ENCODE assay signal across 15 mouse cellular contexts in the genomic region with DNA sequence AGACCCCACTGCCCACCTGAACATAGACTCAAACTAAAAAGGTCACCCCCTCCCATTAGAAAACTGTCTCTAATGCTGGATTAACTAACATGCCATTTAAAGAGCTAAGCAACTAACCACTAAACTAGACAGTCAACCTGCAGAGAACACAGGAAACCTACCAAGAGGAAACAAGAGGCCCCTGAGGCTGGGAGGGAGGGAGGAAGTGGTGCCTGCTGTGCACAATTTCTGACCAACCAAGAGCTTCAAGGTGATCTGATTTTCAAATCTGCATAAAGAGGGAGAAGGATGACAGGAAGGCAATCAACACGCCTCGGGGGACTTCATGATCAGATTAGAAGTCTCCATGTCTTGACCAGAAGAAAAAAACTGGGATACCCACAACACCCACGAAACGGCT.
A peak's percentile ranks its signal among the peaks of the same experiment; 100 is the strongest.
DNase-seq lines count a peak whose midpoint lies in the region; ATAC-seq and TF ChIP-seq lines count a peak whose summit lies in the region.
"Had no signal": no experiment of that assay in that cellular context is flagged by ENCODE, and none has a peak within 500 bp of the region (broad histone marks: within the 10 kb centered on the region; RNA-seq: fewer than 3 reads in every experiment).

No protein-coding gene starts in this region.

- no peak for DNase-seq in liver, embryonic 13.5 days
- DNase-seq in liver (no peak), CH12.LX (ENCODE audit: extremely low read depth) (peak; percentile 59)
- DNase-seq in naive thymus-derived CD4-positive, alpha-beta T cell, adult 2 months (ENCODE audit: low read depth) = peak; percentile 71
- DNase-seq in thymus, postnatal 0 days (ENCODE audit: low spot score) = peak; percentile 79
- DNase-seq in hindbrain, embryonic 14.5 days (ENCODE audit: low spot score) = no peak
- no peak for DNase-seq in hindbrain, embryonic 11.5 days (ENCODE audit: low spot score)
- DNase-seq in left cerebral cortex, adult 18-20 months (ENCODE audit: low spot score in 2 of 2) = no peak
- DNase-seq: adrenal gland, adult 2 months; cerebellum, postnatal 10 days; right cerebral cortex, postnatal 4 days had no signal

- H3K9me3 ChIP-seq in liver, embryonic 13.5 days (replicated peaks) = no peaks in the 10 kb centered on the region
- peaks cover 3% of the 10 kb centered on the region for H3K9me3 ChIP-seq in CH12.LX (replicated peaks; ENCODE audit: low read length)
- H3K9me3 ChIP-seq in hindbrain, embryonic 14.5 days (ENCODE audit: control insufficient read depth, low read length) = no peaks in the 10 kb centered on the region
- H3K9me3 ChIP-seq in hindbrain, embryonic 11.5 days (ENCODE audit: control insufficient read depth, low read length) = no peaks in the 10 kb centered on the region
- H3K9me3 ChIP-seq: forebrain, embryonic 13.5 days had no signal

- no peak for TF ChIP-seq RAD21 in CH12.LX (IDR thresholded peaks at IDR 0.05; ENCODE audit: low read depth, low read length)

- H3K4me1 ChIP-seq in liver, embryonic 13.5 days (replicated peaks) = peaks cover 9% of the 10 kb centered on the region
- H3K4me1 ChIP-seq in CH12.LX (ENCODE audit: control insufficient read depth in 1 of 2, insufficient read depth in 2 of 2) = peaks cover 10 to 50% of the 10 kb centered on the region in 2 experiments
- H3K4me1 ChIP-seq in hindbrain, embryonic 14.5 days (replicated peaks; ENCODE audit: control insufficient read depth, insufficient read depth, low read length) = no peaks in the 10 kb centered on the region; the same call in none of the 2 replicates
- no peaks in the 10 kb centered on the region for H3K4me1 ChIP-seq in hindbrain, embryonic 11.5 days (replicated peaks; ENCODE audit: control insufficient read depth, insufficient read depth, low read length)
- H3K4me1 ChIP-seq: forebrain, embryonic 13.5 days had no signal

- TF ChIP-seq CTCF in CH12.LX (conservative IDR thresholded peaks at IDR 0.05 in 1 of 2, IDR thresholded peaks at IDR 0.05 in 1 of 2; ENCODE audit: low read depth in 2 of 2, low read length in 2 of 2) = no peak

- no peaks in the 10 kb centered on the region for H3K79me2 ChIP-seq in CH12.LX (replicated peaks; ENCODE audit: control insufficient read depth, extremely low read depth, insufficient read depth, poor library complexity, severe bottlenecking)

- dilution Hi-C loops in CH12.LX (cut with MboI; ENCODE audit: extremely low pct_ligation_motif_present, extremely low pct_unique_long_range_greater_than_20kb, low sequenced_read_pairs) = no loop called here

- no peaks in the 10 kb centered on the region for H3K36me3 ChIP-seq in liver, embryonic 13.5 days
- H3K36me3 ChIP-seq in CH12.LX (replicated peaks in 1 of 2; ENCODE audit: control insufficient read depth in 1 of 2, insufficient read depth in 1 of 2, low read length in 1 of 2) = no peaks in the 10 kb centered on the region
- H3K36me3 ChIP-seq in hindbrain, embryonic 14.5 days (replicated peaks; ENCODE audit: control insufficient read depth, insufficient read depth) = no peaks in the 10 kb centered on the region
- no peaks in the 10 kb centered on the region for H3K36me3 ChIP-seq in hindbrain, embryonic 11.5 days (ENCODE audit: control insufficient read depth, insufficient read depth, low read length)

- H3K9ac ChIP-seq in liver, embryonic 13.5 days = no peak overlapping the region
- no peak overlapping the region for H3K9ac ChIP-seq in CH12.LX (ENCODE audit: insufficient read depth, low read depth)
- H3K9ac ChIP-seq in hindbrain, embryonic 14.5 days = no peak overlapping the region
- no peak overlapping the region for H3K9ac ChIP-seq in hindbrain, embryonic 11.5 days (ENCODE audit: low read depth, low read length)
- H3K9ac ChIP-seq: forebrain, embryonic 13.5 days had no signal

- no peak for TF ChIP-seq EP300 in CH12.LX (IDR thresholded peaks at IDR 0.05; ENCODE audit: low read length)

- H3K27ac ChIP-seq in liver, embryonic 13.5 days = peak overlapping the region; percentile 23; the same call in 1 of the 2 replicates
- H3K27ac ChIP-seq in CH12.LX (ENCODE audit: insufficient read depth, low read depth) = no peak overlapping the region
- H3K27ac ChIP-seq in hindbrain, embryonic 14.5 days = no peak overlapping the region
- no peak overlapping the region for H3K27ac ChIP-seq in hindbrain, embryonic 11.5 days (ENCODE audit: low read depth, low read length)
- H3K27ac ChIP-seq: forebrain, embryonic 13.5 days; hindbrain, postnatal 0 days; kidney, postnatal 0 days had no signal

- TF ChIP-seq POLR2A in CH12.LX (IDR thresholded peaks at IDR 0.05; ENCODE audit: low read depth, low read length) = no peak

- ATAC-seq in liver, embryonic 13.5 days (ENCODE audit: low read depth) = no peak
- ATAC-seq in hindbrain, embryonic 14.5 days (ENCODE audit: low FRiP score) = no peak
- ATAC-seq in hindbrain, embryonic 11.5 days (ENCODE audit: low FRiP score) = no peak
- ATAC-seq: forebrain, embryonic 13.5 days; hindbrain, postnatal 0 days; Patski had no signal

- H3K4me3 ChIP-seq in liver, embryonic 13.5 days (replicated peaks) = no peak overlapping the region
- no peak overlapping the region for H3K4me3 ChIP-seq in CH12.LX (replicated peaks in 1 of 3; ENCODE audit: low read depth in 2 of 3, low read length in 2 of 3, poor library complexity in 1 of 3)
- no peak overlapping the region for H3K4me3 ChIP-seq in hindbrain, embryonic 14.5 days (replicated peaks; ENCODE audit: low read length)
- H3K4me3 ChIP-seq in hindbrain, embryonic 11.5 days (ENCODE audit: low read depth, low read length) = no peak overlapping the region
- H3K4me3 ChIP-seq: forebrain, embryonic 13.5 days had no signal

- H3K4me2 ChIP-seq in liver, embryonic 13.5 days = no peak overlapping the region
- no peak overlapping the region for H3K4me2 ChIP-seq in CH12.LX (ENCODE audit: insufficient read depth, low read depth, poor library complexity, severe bottlenecking)
- H3K4me2 ChIP-seq in hindbrain, embryonic 14.5 days (replicated peaks) = no peak overlapping the region
- H3K4me2 ChIP-seq in hindbrain, embryonic 11.5 days (replicated peaks; ENCODE audit: low read depth, low read length) = no peak overlapping the region
- H3K4me2 ChIP-seq: forebrain, embryonic 13.5 days had no signal

- in situ Hi-C loops in CH12.LX (cut with MboI; ENCODE audit: low pct_ligation_motif_present, low pct_unique_long_range_greater_than_20kb, low sequenced_read_pairs) = no loop called here

- 24% methylated on average over 4 of the region's 4 CpGs for WGBS in liver, embryonic 13.5 days (ENCODE audit: insufficient replicate concordance)
- 85% methylated on average over 4 of the region's 4 CpGs for WGBS in hindbrain, embryonic 14.5 days
- 81% methylated on average over 4 of the region's 4 CpGs for WGBS in hindbrain, embryonic 11.5 days

- H3K27me3 ChIP-seq in liver, embryonic 13.5 days = no peaks in the 10 kb centered on the region
- H3K27me3 ChIP-seq in CH12.LX (replicated peaks) = no peaks in the 10 kb centered on the region
- no peaks in the 10 kb centered on the region for H3K27me3 ChIP-seq in hindbrain, embryonic 14.5 days (ENCODE audit: control insufficient read depth, insufficient read depth, low read length)
- H3K27me3 ChIP-seq in hindbrain, embryonic 11.5 days (ENCODE audit: control insufficient read depth, insufficient read depth, low read length) = no peaks in the 10 kb centered on the region
- H3K27me3 ChIP-seq: forebrain, embryonic 13.5 days had no signal

TF ChIP-seq in CH12.LX, 34 proteins besides CTCF, POLR2A, EP300 and RAD21:
- TF ChIP-seq TBP (conservative IDR thresholded peaks at IDR 0.05; ENCODE audit: low read depth, low read length) (no peak), RCOR1 (conservative IDR thresholded peaks at IDR 0.05; ENCODE audit: low read depth, low read length) (no peak), USF1 (IDR thresholded peaks at IDR 0.05; ENCODE audit: low read depth, low read length) (no peak), PAX5 (IDR thresholded peaks at IDR 0.05; ENCODE audit: low read length) (no peak)

Comparison
In these comparisons a context has a peak if more than half of its experiments do, and no peak if none do; other contexts are left out.
1. DNase-seq: peak in CH12.LX (single experiment), naive thymus-derived CD4-positive, alpha-beta T cell, adult 2 months (single experiment) and thymus, postnatal 0 days (single experiment); none in liver, embryonic 13.5 days (single experiment), liver (single experiment), hindbrain, embryonic 14.5 days (single experiment), hindbrain, embryonic 11.5 days (single experiment) and left cerebral cortex, adult 18-20 months (0 of 2).